Mouse (Mus musculus) myocyte (in vitro differentiated cells): ENCODE measurements at regions not wholly inside any gene's neighbourhood (a gene's known extent, or its start where the extent isn't known, plus 50 kb on each side); places are given as distances from the start of the nearest gene placed in this dataset.

Experiments used
- H3K27me3 ChIP-seq: one replicate; pipeline ENCODE4 v1.6.1; 2011; ENCODE audit not compliant: control insufficient read depth, insufficient read depth, insufficient read length
- H3K36me3 ChIP-seq: one replicate; pipeline ENCODE4 v1.6.1; 2011; ENCODE audit not compliant: control insufficient read depth, insufficient read depth
- H3K4me2 ChIP-seq: one replicate; pipeline ENCODE4 v1.6.1; 2011; ENCODE audit warnings: low read depth, control low read depth
- H3K4me3 ChIP-seq: one replicate; pipeline ENCODE4 v1.5.1; 2011; ENCODE audit warnings: mild to moderate bottlenecking, control low read depth, moderate library complexity
- H3K79me2 ChIP-seq: one replicate; pipeline ENCODE4 v1.6.1; 2011; ENCODE audit not compliant: control insufficient read depth, insufficient read depth
- H3ac ChIP-seq: one replicate; pipeline ENCODE4 v1.6.1; 2011; ENCODE audit not compliant: control insufficient read depth, insufficient read length
- CEBPB ChIP-seq: IDR thresholded peaks from 2 replicates; pipeline ENCODE4 v1.6.1; 2011; ENCODE audit warnings: mild to moderate bottlenecking, moderate library complexity; ENCODE audit not compliant: poor library complexity, insufficient read depth, severe bottlenecking
- E2F4 ChIP-seq: IDR thresholded peaks from one replicate; pipeline ENCODE4 v1.6.1; 2011; ENCODE audit warnings: mild to moderate bottlenecking, control low read depth, moderate library complexity; ENCODE audit not compliant: insufficient read depth
- MAX ChIP-seq: IDR thresholded peaks from one replicate; pipeline ENCODE4 v1.6.1; 2011; ENCODE audit warnings: low read depth, mild to moderate bottlenecking, control low read depth
- MYOD1 ChIP-seq, 3 experiments: IDR thresholded peaks; one replicate each; pipeline ENCODE4 v1.6.1; 2011; ENCODE audit warnings: control low read depth in 2 of 3, low read depth in 2 of 3, mild to moderate bottlenecking in 2 of 3, moderate library complexity in 1 of 3; ENCODE audit not compliant: insufficient read length in 2 of 3, control insufficient read depth in 1 of 3
- MYOG ChIP-seq, 3 experiments: IDR thresholded peaks; one replicate each; pipeline ENCODE4 v1.6.1; 2011; ENCODE audit warnings: control low read depth in 2 of 3, low read depth in 2 of 3, mild to moderate bottlenecking in 2 of 3; ENCODE audit not compliant: insufficient read length in 2 of 3, control insufficient read depth in 1 of 3, insufficient read depth in 1 of 3
- POLR2A ChIP-seq: IDR thresholded peaks from one replicate; pipeline ENCODE4 v1.6.1; 2011; ENCODE audit warnings: low read depth, mild to moderate bottlenecking, control low read depth, moderate library complexity; ENCODE audit not compliant: insufficient read length
- POLR2AphosphoS2 ChIP-seq: IDR thresholded peaks from one replicate; pipeline ENCODE4 v1.6.1; 2011; ENCODE audit warnings: low read depth, control low read depth; ENCODE audit not compliant: insufficient read length
- REST ChIP-seq: IDR thresholded peaks from one replicate; pipeline ENCODE4 v1.6.1; 2011; ENCODE audit warnings: mild to moderate bottlenecking, control low read depth, moderate library complexity; ENCODE audit not compliant: insufficient read depth, insufficient read length
- SRF ChIP-seq: IDR thresholded peaks from one replicate; pipeline ENCODE4 v1.6.1; 2011; ENCODE audit warnings: low read depth; ENCODE audit not compliant: control insufficient read depth, insufficient read length
- TCF12 ChIP-seq: IDR thresholded peaks from one replicate; pipeline ENCODE4 v1.6.1; 2011; ENCODE audit warnings: mild to moderate bottlenecking, control low read depth; ENCODE audit not compliant: poor library complexity, insufficient read depth, severe bottlenecking
- TCF3 ChIP-seq: IDR thresholded peaks from one replicate; pipeline ENCODE4 v1.6.1; 2011; ENCODE audit warnings: low read depth, control low read depth; ENCODE audit not compliant: insufficient read length
- USF1 ChIP-seq: IDR thresholded peaks from one replicate; pipeline ENCODE4 v1.6.1; 2011; ENCODE audit warnings: low read depth, mild to moderate bottlenecking, control low read depth, moderate library complexity

DNA sequence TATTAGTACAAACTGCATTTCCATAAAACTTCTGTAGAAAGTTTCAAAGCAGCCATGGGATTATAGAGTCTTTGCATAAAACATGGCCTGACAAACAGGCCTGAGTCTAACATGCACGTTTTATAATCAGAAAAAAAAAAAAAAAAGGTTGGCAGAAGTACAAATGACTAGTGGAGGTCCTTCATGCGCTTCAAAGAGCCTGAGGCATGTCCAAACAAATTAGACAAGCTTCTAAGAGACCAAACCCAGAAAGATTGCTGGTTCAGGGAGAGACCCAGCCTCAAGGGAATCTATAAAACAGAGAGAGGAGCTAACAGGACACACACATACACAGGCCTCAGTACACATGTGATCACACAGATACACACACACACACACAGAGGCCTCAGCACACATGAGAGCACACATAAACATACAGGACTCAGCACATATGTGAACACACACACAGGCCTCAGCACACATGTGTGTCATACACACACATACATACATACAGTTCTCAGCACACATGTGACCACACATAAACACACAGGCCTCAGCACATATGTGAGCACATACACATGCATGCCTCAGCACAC lies 57.0 kb upstream of the Gnaq start:
- H3K36me3 ChIP-seq: no peaks in the 10 kb centered on the region
- H3K4me2 ChIP-seq: no peak overlapping the region
- H3K27me3 ChIP-seq: no peaks in the 10 kb centered on the region
- no peak overlapping the region for H3K4me3 ChIP-seq
- no peak overlapping the region for H3ac ChIP-seq
- TF ChIP-seq POLR2A (no peak), TCF3 (no peak), CEBPB (no peak), TCF12 (no peak)
- H3K79me2 ChIP-seq: no peaks in the 10 kb centered on the region

DNA sequence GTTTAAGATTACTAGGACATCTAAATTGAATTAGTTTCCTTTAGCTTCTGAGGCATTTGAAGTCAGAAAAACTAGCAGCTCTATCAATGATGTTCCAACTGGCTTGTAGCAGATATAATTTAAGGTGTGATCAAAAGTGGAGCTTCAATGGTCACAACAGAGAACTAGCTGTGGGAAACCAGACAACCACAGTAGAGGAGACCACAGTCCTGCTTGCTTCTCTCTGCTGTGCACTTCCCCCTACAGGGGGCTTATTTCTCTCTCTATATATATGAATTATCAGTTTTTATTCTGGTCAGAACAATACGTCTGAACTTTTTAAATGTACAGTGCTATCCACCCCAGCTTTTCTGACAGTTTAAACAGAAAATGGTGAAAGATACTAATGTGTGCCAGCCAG lies 57.6 kb upstream of the Gnaq start:
- TF ChIP-seq MAX (no peak), E2F4 (no peak), SRF (no peak), POLR2A (no peak), POLR2AphosphoS2 (no peak), TCF3 (no peak), CEBPB (no peak), USF1 (no peak), MYOD1 (IDR thresholded peaks at IDR 0.05; ENCODE audit: control insufficient read depth in 1 of 3, insufficient read length in 2 of 3, low read depth in 2 of 3) (no peak), REST (no peak), MYOG (IDR thresholded peaks at IDR 0.05; ENCODE audit: control insufficient read depth in 1 of 3, insufficient read depth in 1 of 3, insufficient read length in 2 of 3, low read depth in 2 of 3) (no peak)
- Histone ChIP-seq H3ac (no peak overlapping the region), H3K79me2 (no peaks in the 10 kb centered on the region), H3K36me3 (no peaks in the 10 kb centered on the region), H3K27me3 (no peaks in the 10 kb centered on the region), H3K4me2 (no peak overlapping the region), H3K4me3 (no peak overlapping the region)

DNA sequence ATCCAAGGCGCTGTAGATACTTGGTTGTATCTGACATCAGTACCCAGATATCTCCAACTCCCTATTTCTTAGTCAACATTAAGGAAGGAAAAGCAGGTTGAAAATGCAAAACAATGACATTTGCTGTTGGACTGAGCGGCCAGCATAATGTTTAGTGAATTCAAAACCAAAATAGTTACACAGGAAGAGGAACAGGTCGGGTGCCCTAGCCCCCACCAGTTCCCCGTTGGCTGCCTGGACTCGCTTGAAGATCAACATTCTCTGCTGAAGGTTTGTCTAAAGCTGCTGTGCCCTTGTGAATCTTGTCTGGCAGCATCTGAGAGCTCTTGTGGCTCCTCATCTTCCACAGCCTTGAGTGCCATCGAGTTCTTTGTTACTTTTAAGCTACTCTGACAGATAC lies 65.3 kb upstream of the Gnaq start:
- H3K36me3 ChIP-seq: no peaks in the 10 kb centered on the region
- no peak overlapping the region for H3K4me3 ChIP-seq
- H3K4me2 ChIP-seq: no peak overlapping the region
- H3K27me3 ChIP-seq: no peaks in the 10 kb centered on the region
- H3ac ChIP-seq: no peak overlapping the region
- H3K79me2 ChIP-seq: no peaks in the 10 kb centered on the region
- no peak for TF ChIP-seq POLR2AphosphoS2
- no peak for TF ChIP-seq E2F4
- TF ChIP-seq TCF3: no peak
- TF ChIP-seq CEBPB: no peak
- no peak for TF ChIP-seq SRF
- no peak for TF ChIP-seq MYOG (IDR thresholded peaks at IDR 0.05; ENCODE audit: control insufficient read depth in 1 of 3, insufficient read depth in 1 of 3, insufficient read length in 2 of 3, low read depth in 2 of 3)
- TF ChIP-seq REST: no peak
- TF ChIP-seq POLR2A: no peak
- no peak for TF ChIP-seq MYOD1 (IDR thresholded peaks at IDR 0.05; ENCODE audit: control insufficient read depth in 1 of 3, insufficient read length in 2 of 3, low read depth in 2 of 3)
- TF ChIP-seq TCF12: no peak
- TF ChIP-seq USF1: no peak

DNA sequence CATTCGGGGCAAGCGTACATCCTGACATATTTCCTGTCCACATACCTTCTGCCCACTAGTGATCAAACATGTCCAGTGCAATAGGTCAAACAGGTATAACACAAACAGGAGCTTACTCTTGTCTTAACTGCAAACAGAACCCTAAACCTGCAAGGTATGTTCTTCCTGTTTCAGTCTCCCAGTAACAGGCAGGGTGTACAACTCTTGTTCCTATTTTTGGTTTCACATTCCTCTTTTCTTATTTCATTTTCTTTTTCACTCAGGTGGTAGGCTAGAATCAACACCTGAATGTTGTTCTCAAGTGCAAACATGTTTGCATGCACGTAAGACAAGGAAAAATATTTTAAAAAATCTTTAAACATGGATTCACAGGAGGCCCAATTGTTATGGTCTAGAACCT lies 67.7 kb upstream of the Gnaq start:
- Histone ChIP-seq H3K4me3 (no peak overlapping the region), H3K36me3 (no peaks in the 10 kb centered on the region)

DNA sequence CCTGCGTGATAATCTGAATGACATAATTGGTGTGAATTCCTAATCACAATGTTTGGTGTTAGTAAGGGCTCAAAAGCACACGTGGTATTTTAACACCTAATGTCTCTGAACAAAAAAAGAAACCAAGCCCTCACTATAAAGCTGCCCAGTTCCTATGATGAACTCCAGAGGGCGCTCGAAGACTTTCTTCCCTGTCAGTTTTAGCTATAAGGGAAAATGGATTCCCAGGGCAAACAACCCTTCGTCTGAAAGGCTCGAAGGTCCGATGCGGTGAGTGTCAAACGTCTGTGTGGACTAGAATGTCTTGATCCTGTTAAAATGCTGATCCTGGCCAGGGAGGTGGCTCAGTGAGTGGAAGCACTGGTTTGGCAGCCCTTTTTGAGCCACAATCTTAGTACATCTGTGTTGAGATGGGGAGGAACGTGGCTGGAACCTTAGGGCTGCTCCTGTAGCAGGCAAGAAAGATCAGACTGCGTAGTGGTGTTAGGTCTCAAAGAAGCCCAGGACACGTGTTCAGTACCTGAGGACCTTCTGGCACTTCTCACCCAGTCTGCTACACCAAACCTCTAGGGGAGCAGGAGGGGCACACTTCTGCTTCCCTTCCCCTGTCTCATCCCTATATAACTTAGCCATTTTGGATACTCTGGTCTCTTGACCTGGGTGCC lies 68.6 kb upstream of the Gnaq start:
- H3K4me3 ChIP-seq: no peak overlapping the region
- no peaks in the 10 kb centered on the region for H3K79me2 ChIP-seq
- no peaks in the 10 kb centered on the region for H3K27me3 ChIP-seq
- H3K36me3 ChIP-seq: no peaks in the 10 kb centered on the region
- H3ac ChIP-seq: no peak overlapping the region
- H3K4me2 ChIP-seq: peak overlapping the region; percentile 99
- no peak for TF ChIP-seq CEBPB
- TF ChIP-seq POLR2A: no peak
- TF ChIP-seq USF1: no peak
- TF ChIP-seq E2F4: no peak
- TF ChIP-seq MYOD1 (IDR thresholded peaks at IDR 0.05; ENCODE audit: control insufficient read depth in 1 of 3, insufficient read length in 2 of 3, low read depth in 2 of 3): no peak
- TF ChIP-seq REST: no peak
- no peak for TF ChIP-seq POLR2AphosphoS2

More for the DNA sequence above, 67.7 kb upstream of the Gnaq start:
- no peaks in the 10 kb centered on the region for H3K79me2 ChIP-seq
- TF ChIP-seq TCF3: no peak
- no peak overlapping the region for H3ac ChIP-seq
- H3K4me2 ChIP-seq: no peak overlapping the region
- H3K27me3 ChIP-seq: no peaks in the 10 kb centered on the region
